Mouse (Mus musculus): ENCODE results near the gene Zcchc13. TPM values are rescaled to one million over a fixed set of nuclear protein-coding genes. Genes with fewer than 3 reads are reported as not detected.
"Not testable (repeated sequence)": the region's sequence is repeated elsewhere in the genome, so short reads cannot be mapped to it uniquely, and the experiment has no call there.

Zcchc13 gene
- total RNA-seq, 1 experiment from 2014 or later = not detected

GRCm38 (mm10) chrX:103624426-103625168, 5.8 kb upstream of the Zcchc13 start:
- no peak for ATAC-seq (replicated peaks in 1 of 2; ENCODE audit: insufficient read depth in 1 of 2, low FRiP score in 2 of 2, low TSS enrichment in 1 of 2, low read depth in 1 of 2, poor library complexity in 2 of 2, severe bottlenecking in 2 of 2)

GRCm38 (mm10) chrX:103628890-103629289, 1.5 kb upstream of the Zcchc13 start:
- no peak for ATAC-seq (replicated peaks in 1 of 2; ENCODE audit: insufficient read depth in 1 of 2, low FRiP score in 2 of 2, low TSS enrichment in 1 of 2, low read depth in 1 of 2, poor library complexity in 2 of 2, severe bottlenecking in 2 of 2)

DNA sequence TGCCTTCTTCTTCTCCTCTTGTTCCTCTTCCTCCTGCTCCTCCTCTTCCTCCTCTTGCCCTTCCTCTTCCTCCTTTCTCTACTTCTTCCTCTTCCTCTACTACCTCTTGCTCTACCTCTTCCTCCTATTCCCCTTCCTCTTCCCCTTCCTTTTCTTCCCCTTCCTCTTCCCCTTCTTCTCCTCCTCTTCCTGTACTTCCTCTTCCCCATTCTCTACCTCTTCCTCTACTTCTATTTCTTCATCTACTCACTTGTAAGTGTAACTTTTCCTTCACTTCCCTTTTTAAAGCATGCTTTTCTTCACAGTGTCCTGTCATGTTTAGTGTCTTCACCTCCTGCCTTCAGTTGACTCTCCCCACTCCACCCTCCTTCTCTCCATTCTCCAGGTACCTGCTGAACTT, 3.5 kb downstream of the Zcchc13 start:
- ATAC-seq (replicated peaks in 1 of 2; ENCODE audit: insufficient read depth in 1 of 2, low FRiP score in 2 of 2, low TSS enrichment in 1 of 2, low read depth in 1 of 2, poor library complexity in 2 of 2, severe bottlenecking in 2 of 2) = peak in 1 of 2 experiments; percentile 32; a peak in 1 of 4 replicates

DNA sequence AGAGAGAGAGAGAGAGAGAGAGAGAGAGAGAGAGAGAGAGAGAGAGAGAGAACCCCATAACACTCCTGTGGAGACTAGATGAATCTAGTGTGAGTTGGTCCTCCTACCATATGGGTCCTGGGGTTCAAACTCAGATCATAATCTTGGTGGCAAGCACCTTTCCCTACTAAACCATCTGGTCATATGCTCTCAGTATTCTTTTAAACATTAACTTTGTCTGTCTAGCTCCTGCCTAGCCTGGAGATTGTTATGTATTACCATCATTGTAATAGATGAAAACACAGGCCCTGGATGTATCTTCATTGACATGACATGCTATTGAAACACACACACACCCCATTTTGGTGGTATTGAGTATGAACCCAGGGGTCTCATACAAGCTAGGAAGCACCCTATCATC, 5.6 kb downstream of the Zcchc13 start:
- no peak for ATAC-seq (replicated peaks in 1 of 2; ENCODE audit: insufficient read depth in 1 of 2, low FRiP score in 2 of 2, low TSS enrichment in 1 of 2, low read depth in 1 of 2, poor library complexity in 2 of 2, severe bottlenecking in 2 of 2)

GRCm38 (mm10) chrX:103638566-103638965, 8.2 kb downstream of the Zcchc13 start:
- no peak for ATAC-seq (replicated peaks in 1 of 2; ENCODE audit: insufficient read depth in 1 of 2, low FRiP score in 2 of 2, low TSS enrichment in 1 of 2, low read depth in 1 of 2, poor library complexity in 2 of 2, severe bottlenecking in 2 of 2)

DNA sequence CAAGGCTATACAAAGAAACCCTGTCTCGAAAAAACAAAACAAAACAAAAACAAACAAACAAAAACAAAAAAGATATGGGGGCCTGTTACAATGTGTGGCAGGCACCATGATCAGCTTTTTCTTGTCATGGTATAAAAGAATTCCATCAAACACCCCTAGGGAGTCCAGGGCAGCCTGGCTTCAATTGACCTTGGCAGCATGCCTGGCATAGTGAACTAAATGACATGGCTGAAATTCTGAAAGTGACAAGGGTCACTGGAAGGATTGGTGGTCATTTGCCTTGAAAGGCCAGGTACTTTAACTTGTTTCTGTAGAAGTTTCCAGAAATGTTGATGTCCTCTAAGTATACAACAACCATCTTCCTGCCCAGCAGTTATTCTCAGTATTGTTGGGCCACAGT, 13.9 kb downstream of the Zcchc13 start:
- ATAC-seq (replicated peaks in 1 of 2; ENCODE audit: insufficient read depth in 1 of 2, low FRiP score in 2 of 2, low TSS enrichment in 1 of 2, low read depth in 1 of 2, poor library complexity in 2 of 2, severe bottlenecking in 2 of 2) = no peak

GRCm38 (mm10) chrX:103652048-103652447, 21.7 kb downstream of the Zcchc13 start:
- ATAC-seq (replicated peaks in 1 of 2; ENCODE audit: insufficient read depth in 1 of 2, low FRiP score in 2 of 2, low TSS enrichment in 1 of 2, low read depth in 1 of 2, poor library complexity in 2 of 2, severe bottlenecking in 2 of 2) = no peak

GRCm38 (mm10) chrX:103653021-103653420, 22.6 kb downstream of the Zcchc13 start:
- no peak for ATAC-seq (replicated peaks in 1 of 2; ENCODE audit: insufficient read depth in 1 of 2, low FRiP score in 2 of 2, low TSS enrichment in 1 of 2, low read depth in 1 of 2, poor library complexity in 2 of 2, severe bottlenecking in 2 of 2)

DNA sequence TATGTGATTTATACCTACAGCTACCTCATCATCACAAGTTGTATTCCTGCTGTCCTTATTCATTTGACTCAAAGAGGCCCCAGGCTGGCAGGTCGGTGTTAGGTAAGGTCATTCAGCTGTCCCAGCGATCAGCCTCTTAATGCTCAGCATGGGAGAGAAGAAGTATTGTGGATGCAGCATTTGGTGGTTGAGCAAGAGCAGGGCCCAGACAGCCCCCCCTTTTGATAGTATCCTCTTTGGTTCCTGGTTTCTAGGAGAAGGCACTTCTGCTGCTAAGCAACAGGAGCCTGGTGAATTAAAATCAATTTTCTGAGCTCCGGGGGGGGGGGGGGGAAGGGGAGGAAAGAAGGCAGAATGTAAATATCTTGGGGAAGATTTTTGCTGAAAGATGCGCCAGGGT, 28.6 kb downstream of the Zcchc13 start:
- ATAC-seq (replicated peaks in 1 of 2; ENCODE audit: insufficient read depth in 1 of 2, low FRiP score in 2 of 2, low TSS enrichment in 1 of 2, low read depth in 1 of 2, poor library complexity in 2 of 2, severe bottlenecking in 2 of 2) = no peak

- not testable (repeated sequence) for ATAC-seq (replicated peaks in 1 of 2; ENCODE audit: insufficient read depth in 1 of 2, low FRiP score in 2 of 2, low TSS enrichment in 1 of 2, low read depth in 1 of 2, poor library complexity in 2 of 2, severe bottlenecking in 2 of 2)
Measured at GRCm38 (mm10) chrX:103664445-103664844, 34.1 kb downstream of the Zcchc13 start.

DNA sequence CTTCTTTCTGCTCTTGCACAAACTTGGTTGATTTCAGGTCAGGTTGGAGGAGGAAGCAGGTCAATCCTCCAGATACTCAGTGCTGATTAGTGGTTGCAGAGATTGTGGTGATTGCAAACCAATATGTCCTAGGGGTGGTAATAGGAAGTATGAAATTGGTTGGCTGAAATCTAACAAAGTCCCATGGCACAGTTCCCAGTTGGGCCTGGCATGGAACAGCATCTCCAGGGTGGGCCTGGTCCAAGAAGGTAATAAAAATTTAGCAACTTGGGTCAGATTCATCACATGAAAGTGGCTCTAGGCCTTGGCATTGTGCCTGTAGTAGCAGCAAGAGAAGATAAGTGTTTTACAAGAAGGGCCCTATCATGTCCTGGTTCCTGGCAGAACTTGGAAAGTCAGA, 39.9 kb downstream of the Zcchc13 start:
- ATAC-seq (replicated peaks in 1 of 2; ENCODE audit: insufficient read depth in 1 of 2, low FRiP score in 2 of 2, low TSS enrichment in 1 of 2, low read depth in 1 of 2, poor library complexity in 2 of 2, severe bottlenecking in 2 of 2) = no peak

DNA sequence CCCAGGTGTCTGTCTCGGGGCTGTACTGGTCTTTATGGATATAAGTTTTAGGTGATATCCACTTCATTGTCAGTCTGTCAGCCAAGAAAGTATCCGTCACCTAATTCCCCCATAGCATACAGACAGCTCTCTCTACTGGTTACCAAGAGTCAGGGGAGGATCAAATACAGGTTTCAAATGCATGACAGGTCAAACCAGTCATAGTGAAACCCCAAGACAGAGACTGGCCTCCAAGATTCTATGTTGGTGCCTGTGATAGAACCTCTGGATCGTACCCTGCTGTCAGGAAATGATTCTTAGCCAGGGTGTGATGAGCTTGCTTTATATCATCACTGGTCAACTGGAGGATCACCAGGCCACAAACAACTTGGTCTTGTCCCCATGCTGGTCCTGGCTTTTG, 43.4 kb downstream of the Zcchc13 start:
- no peak for ATAC-seq (replicated peaks in 1 of 2; ENCODE audit: insufficient read depth in 1 of 2, low FRiP score in 2 of 2, low TSS enrichment in 1 of 2, low read depth in 1 of 2, poor library complexity in 2 of 2, severe bottlenecking in 2 of 2)

- no peak for ATAC-seq (replicated peaks in 1 of 2; ENCODE audit: insufficient read depth in 1 of 2, low FRiP score in 2 of 2, low TSS enrichment in 1 of 2, low read depth in 1 of 2, poor library complexity in 2 of 2, severe bottlenecking in 2 of 2)
Measured at GRCm38 (mm10) chrX:103674674-103675073, 44.3 kb downstream of the Zcchc13 start.

Other genes starting within 250 kb of the Zcchc13 start
- gene Tsx, start 216.1 kb upstream of the Zcchc13 start, total RNA-seq (2017) = not detected in 2 replicates
- gene Gm26992, start 208.6 kb upstream of the Zcchc13 start, total RNA-seq (2017) = not detected in 2 replicates
- 0.69 and 2.6 TPM in 2 replicates for gene Slc16a2, start 191.4 kb downstream of the Zcchc13 start, total RNA-seq (2017)